Mouse (Mus musculus) retina, postnatal 1 day (tissue): ENCODE results near the gene Gabrb1.

Experiments used
- DNase-seq: peaks from one replicate; pipeline ENCODE4 v3.0.0-alpha.2; 2012

The Gabrb1 gene

DNA sequence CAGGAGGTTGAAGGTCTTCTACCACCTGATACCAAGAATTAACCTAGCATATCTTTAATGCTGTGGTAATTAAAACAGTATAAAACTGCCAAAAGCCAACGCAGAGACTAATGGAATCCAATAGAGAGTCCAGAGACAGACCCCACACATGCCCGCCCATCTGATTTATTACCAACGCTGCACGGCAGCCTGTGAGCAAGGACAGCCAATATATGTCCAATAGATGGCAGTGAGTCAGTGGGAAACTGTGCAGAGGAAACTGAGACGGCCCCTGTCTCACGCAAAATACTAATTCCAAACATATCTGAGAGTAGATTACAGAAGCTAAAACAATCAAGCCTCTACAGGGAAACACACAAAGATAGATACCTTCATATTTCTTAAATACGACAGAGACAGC is 506.5 kb downstream of the Gabrb1 start:
- no peak for DNase-seq

DNA sequence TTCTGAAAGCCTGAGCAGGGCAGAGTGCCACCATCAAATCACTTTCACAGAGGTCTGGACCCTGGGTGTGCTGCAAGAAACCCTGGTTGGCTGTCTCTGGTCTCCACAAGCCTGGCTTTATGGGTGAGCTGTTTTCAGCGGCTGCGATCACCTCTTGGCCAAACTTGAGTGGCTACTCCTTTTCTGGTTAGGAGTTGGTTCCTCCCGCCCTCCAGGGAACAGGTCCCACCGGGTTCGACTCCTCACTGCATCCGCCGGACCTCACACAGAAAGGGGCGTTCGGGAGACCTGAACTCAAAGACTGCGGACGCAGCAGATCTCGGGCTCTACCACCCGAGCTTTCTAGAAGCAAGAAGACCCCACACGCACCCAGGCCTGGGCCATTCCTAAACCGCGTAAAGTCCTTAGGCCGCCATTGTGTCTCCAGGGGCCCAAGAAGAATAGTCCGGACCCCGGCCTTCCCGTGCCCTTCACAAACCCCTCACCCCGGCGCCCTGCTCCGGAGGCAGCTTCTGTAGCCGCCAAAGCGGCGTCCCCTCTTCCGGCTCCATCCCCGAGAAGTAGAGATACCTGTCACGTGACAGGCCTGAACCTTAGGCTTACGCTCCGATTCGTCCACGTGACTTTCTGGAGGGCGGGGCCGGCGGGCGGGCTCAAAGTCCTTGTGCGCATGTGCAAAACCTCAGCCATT is 509.8 kb downstream of the Gabrb1 start, which contains the start of gene Commd8:
Gene Commd8, minus strand, starts transcription at position 596 of the 691 bp plus-strand sequence.
- peak; percentile 96 for DNase-seq

DNA sequence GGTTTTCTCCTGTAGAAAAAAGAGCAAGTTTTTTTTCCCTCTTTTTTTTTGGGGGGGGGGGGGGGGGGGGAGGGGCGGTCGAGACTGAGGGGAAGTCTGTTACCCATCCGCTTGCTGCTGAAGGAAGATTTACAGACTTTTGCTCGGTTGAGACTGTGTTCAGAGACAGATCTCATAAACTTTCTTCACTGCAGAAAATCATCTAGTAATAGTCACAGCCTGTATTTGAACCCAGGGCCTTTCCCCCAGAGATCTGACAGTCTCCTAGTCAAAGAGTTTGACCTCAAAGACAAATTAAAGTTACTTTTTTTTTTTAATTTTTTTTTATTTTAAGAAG is 510.3 kb downstream of the Gabrb1 start:
- no peak for DNase-seq

DNA sequence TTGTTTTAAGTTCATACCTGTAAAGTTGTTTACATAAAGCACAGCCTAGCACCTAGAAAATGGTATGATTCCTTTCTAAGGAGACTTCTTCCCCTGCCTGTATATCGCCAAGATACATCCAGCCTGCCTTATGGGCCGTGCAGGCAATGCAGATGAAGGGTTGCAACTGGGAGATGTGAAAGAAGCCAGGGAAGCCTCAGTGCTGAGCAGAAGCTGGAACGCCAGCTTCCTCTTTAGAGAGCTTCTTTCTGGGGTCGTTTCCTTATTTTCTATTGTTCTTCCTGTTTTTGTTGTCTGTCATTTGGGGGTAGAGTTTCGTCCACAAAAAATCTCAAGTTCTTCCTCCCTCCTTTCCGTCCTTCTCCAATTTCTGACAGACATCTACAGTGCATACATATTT is 512.2 kb downstream of the Gabrb1 start:
- DNase-seq: no peak

DNA sequence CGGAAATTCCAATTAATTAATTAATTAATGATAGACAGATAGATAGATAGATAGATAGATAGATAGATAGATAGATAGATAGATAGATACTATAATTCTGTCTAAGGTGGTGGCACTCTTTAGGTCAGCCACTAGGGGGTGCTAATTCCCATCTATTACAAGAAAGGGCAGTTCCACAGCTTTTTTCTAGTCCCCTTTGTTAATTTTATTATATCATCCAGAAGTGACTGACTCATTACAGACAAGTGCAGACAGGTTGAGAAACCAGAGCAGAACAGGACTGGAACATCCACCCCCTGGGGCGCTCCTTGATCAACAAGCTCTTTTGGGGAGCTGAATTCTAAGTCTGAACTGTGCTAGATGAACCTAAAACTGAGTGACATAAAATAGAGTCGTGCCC is 514.8 kb downstream of the Gabrb1 start:
- DNase-seq: peak; percentile 66

DNA sequence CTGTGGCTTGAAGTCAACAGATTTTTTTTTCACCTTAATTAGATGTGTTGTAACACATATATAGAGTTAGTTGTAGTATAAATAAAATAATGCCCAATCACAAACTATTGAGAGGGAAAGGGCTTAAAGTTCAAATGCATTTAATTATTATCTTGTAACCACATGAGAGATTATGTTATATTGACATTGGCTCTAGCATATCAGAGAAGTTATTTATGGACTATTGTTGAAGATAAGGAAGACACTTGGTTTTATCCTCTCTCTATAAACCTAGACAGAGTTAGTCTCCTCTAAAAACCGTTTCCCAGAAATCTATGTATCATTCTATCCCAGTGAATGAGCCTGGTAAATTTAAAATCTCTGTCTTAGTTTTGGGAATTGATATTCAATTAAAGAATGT is 515.6 kb downstream of the Gabrb1 start:
- no peak for DNase-seq

DNA sequence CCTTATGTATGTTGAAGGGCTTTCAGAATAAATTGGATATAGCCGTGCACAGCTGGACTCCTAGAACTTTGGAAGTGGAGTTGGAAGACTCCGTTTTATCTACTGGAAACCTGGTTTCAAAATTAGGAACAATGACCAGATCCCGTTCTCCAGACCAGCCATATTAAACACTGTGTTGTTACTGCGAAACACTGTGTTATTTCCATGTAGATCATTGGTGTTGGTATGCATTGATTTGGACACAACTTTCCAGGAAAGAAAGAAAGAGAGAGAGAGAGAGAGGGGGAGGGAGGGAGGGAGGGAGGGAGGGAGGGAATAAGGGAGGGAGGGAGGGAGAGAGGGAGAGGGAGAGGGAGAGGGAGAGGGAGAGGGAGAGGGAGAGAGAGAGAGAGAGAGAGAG is 517.1 kb downstream of the Gabrb1 start:
- DNase-seq: peak; percentile 8

DNA sequence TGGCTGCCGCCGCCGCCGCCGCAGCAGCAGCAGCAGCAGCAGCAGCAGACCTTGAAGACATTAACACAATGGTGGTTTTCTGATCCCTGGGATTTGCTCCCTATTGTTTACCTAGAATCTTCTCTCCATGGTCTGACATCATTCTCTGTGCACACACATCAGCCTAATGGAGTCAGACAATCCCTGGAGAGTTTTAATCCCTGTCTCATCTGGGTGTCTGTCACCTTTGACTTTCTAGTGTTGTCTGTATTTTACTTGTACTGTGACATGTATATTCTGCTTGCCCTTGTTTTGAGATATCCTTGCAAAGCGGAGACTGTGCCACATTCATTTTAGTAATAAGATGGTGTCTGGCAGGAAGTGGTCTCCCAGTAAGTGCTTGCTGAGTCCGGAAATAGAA is 517.6 kb downstream of the Gabrb1 start:
- DNase-seq: peak; percentile 83

DNA sequence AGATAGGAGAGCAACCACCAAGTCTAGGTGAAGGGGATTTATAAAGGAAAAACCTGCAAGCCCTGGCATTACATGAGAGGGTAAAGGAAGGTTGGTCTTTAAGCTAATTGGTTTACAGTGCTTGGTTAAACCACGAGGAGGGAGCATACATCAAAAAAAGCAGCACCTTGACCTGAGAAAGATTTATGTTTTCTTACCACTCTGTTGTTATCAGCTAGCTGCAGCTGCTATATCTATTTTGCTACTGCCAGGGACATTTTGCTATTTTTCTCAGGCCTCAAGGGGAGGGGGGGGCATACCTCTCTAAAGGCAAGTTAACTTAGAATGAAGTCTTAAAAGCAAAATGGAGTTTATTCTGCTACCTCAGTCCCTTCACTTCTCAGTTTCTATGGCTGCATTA is 523.3 kb downstream of the Gabrb1 start:
- no peak for DNase-seq

DNA sequence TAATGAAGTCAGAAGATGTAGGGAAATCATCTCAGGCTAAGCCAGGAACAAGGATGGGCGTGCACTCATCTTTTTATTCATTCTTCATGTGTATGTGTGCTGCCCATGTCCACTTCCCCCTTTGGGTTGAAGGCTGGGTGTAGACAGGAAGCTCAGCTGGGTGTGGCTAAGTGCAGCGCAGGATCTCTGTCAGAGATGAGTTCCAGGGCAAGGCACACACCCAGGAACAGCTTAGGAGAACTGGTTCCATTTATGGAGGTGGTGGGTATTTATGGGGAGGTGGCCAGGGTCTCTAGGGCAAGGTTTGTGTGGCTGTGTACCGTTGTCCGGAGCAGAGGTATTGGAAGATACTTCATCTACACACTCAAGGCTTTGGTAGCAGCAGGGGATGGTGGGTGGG is 524.9 kb downstream of the Gabrb1 start:
- no peak for DNase-seq

DNA sequence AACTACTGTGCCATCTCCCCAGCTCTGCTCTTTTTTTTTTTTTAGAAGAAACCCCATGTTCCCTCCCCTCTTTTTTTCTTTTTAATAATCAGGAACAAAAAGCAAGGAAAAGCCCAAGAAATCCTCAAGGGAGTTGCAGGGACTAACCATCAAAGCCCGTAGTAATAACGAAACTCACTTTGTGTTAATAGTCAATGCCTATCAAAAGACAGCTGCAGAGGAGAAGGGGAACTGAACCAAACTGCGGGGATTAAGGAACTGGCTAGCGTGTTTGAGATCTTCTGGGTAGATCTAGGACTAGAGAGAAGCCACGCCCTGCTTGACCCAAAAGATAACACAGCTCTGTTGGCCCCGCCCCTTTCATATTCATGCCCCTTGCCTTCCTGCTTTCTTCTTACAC is 526.0 kb downstream of the Gabrb1 start:
- DNase-seq: no peak

DNA sequence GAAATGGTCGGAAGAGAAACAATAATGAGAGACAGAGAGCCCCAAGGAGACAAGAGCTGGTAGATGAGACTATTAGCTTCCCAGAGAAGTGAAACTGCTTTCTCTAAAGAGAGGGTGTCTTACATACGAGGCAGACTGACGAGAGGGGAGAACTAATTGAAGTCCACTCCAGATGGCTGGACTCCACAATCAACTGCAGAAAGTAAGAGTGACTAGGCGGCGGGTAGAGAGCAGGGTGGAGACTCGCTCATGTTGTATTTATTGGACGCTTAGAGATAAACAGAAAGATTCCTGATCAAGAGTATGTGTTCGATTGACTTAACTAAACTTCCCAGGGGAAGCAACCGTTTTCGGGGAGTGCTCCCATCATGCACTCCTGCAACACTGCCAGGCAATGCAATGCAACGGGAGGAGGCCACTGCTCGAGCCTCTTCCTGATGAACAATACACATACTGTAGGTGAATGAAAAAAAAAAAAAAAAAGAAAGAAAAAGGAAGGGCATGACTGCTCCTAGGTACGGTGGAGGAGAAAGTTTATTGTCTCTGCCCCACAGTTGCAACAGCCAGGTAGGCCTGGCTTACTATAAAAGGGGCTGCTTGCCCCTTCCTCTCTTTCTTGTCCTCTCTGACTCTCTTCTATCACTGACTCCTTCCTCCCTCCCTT is 526.7 kb downstream of the Gabrb1 start:
- no peak for DNase-seq

DNA sequence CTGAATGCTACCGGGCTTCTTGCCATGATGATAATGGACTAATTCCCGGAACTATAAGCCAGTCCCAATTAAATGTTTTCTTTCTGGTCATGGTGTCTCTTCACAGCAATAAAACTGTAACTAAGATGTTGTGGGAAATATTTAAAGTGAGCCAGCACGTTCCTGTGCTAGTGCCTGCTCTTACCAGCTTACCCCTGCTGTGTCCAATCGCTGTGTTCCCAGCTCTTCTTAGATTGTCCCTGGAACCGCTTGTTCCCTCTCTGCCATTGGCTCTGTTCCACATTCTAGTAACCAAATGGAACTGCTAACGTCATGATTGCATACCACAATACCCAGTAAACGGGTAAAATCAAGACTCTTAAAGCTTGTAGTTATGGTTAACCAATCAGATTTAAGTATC is 533.2 kb downstream of the Gabrb1 start:
- no peak for DNase-seq

DNA sequence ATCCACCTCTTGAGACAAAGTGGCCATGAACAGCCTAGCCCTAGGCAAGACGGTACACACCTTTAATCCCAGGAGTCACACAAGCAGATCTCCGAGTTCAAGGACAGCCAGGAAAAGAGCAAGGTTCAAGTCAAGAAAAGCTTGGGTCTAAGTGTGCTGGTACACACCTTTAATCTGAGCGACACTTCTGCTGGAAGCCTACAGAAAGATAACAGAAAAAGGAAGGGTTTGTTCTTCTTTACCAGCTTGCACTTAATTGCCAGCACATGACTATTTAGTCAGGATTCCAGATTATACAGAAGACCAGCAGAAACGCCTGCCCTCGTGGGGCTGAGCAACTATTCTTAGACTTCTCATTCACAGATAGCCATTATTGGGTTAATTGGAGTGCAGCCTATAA is 534.0 kb downstream of the Gabrb1 start:
- no peak for DNase-seq

DNA sequence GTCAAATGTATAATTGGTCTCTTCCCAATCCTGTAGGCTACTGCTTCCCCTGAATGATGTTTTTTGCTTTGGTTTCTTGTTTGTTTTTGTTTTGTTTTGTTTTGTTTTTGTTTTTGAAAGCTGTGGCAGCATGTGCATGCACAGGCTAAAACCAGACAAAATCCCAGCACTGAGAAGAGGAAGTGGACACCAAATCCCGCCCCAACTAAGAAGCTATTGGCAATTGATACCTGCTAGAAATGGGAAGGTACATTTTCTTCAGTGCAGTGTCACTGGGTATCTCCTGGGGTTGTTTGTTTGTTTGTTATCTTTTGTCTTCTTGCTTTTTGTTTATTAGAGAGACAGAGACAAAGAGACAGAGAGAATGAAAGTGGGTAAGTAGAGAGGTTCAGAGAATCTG is 537.5 kb downstream of the Gabrb1 start:
- no peak for DNase-seq
